Mouse (Mus musculus) forebrain, embryonic 10.5 days (tissue): ENCODE measurements around the gene Hoxa9. TPM values are rescaled to one million over a fixed set of nuclear protein-coding genes. Genes with fewer than 3 reads are reported as not detected.

ENCODE experiments used
- DNase-seq: peaks from one replicate; pipeline ENCODE4 v3.0.0-alpha.2; 2017; ENCODE audit warnings: low spot score; ENCODE audit errors: extremely low spot score
- H3K27ac ChIP-seq: fragments of 300-500 bp; sonication (generic); 2 replicates; pipeline ENCODE4 v1.5.1; 2016; ENCODE audit warnings: mild to moderate bottlenecking
- H3K27me3 ChIP-seq: fragments of 300-500 bp; sonication (generic); 2 replicates; pipeline ENCODE4 v1.6.1; 2016; ENCODE audit warnings: mild to moderate bottlenecking; ENCODE audit not compliant: poor library complexity, severe bottlenecking
- H3K36me3 ChIP-seq: fragments of 300-500 bp; sonication (generic); replicated peaks from 2 replicates; pipeline ENCODE4 v1.6.1; 2016; ENCODE audit warnings: mild to moderate bottlenecking, moderate library complexity
- H3K4me1 ChIP-seq: fragments of 300-500 bp; sonication (generic); 2 replicates; pipeline ENCODE4 v1.6.1; 2016
- H3K4me3 ChIP-seq: fragments of 300-500 bp; sonication (generic); 2 replicates; pipeline ENCODE4 v1.5.1; 2016; ENCODE audit warnings: mild to moderate bottlenecking, moderate library complexity
- H3K9me3 ChIP-seq: fragments of 300-500 bp; sonication (generic); 2 replicates; pipeline ENCODE4 v1.6.1; 2016; ENCODE audit warnings: mild to moderate bottlenecking, moderate library complexity
- WGBS: fragments of 180-500 bp; shearing (Covaris S2); methylation state at CpG from one replicate; pipeline ENCODE4 v1.1.7; 2016; 5-methylcytosine and 5-hydroxymethylcytosine counted together
- polyA plus RNA-seq: library from polyadenylated mRNA; unstranded; fragments of >200 nt; fragmentation: Nextera tagmentation; extraction: Ambion mirVana; gene quantifications from 2 replicates; pipeline ENCODE4 v1.2.1, GENCODE M21; 2016

Gene Hoxa9
- polyA plus RNA-seq, 1 experiment from 2014 or later, result not detected

DNA sequence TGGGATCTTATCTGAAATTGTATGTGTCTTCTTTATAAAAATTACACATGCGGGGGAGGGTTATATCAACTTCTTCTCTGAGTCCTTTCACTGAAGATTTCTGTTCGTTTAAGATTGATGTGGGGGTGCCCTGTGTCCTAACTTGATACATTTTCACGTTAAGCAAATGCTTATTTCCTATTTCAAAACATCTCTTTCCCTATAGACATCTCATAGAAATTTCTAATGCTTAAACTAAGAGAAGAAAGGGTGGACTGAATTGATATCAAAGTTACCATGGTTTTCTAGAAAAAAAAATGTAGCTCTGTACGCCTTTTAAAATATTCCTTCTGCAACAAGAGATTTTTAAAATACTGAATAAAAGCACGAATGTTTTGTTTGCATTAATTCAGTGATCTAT lies 36.3 kb upstream of the Hoxa9 start:
- Histone ChIP-seq H3K27me3 (peaks cover 100% of the 10 kb centered on the region), H3K4me3 (no peak overlapping the region), H3K36me3 (no peaks in the 10 kb centered on the region), H3K9me3 (no peaks in the 10 kb centered on the region), H3K27ac (no peak overlapping the region), H3K4me1 (no peaks in the 10 kb centered on the region)
- DNase-seq, result no peak
- 17% methylated on average over 5 of the region's 5 CpGs for WGBS

DNA sequence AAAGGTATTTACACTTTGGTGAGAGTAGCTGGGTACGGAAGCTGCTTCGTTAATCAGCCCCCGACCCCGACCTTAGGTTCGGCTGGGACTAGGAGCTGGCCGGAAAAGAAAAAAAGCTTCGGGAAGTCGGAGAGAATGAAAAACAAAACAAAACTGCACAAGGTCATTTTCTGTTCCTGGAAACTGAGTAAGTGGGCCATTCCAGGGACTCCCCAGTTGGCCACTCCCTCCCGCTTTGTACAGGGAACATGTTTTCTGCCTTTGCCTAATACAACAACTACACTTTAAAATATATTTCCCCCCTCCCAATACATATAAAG lies 35.7 kb upstream of the Hoxa9 start:
- no peak for DNase-seq
- Histone ChIP-seq H3K36me3 (no peaks in the 10 kb centered on the region), H3K27me3 (peaks cover 100% of the 10 kb centered on the region), H3K9me3 (no peaks in the 10 kb centered on the region), H3K27ac (no peak overlapping the region), H3K4me3 (no peak overlapping the region), H3K4me1 (no peaks in the 10 kb centered on the region)
- WGBS, result 1% methylated on average over 9 of the region's 9 CpGs

- Histone ChIP-seq H3K4me1 (peaks cover under 1% of the 10 kb centered on the region), H3K27me3 (peaks cover 100% of the 10 kb centered on the region), H3K36me3 (no peaks in the 10 kb centered on the region), H3K4me3 (no peak overlapping the region), H3K27ac (no peak overlapping the region), H3K9me3 (no peaks in the 10 kb centered on the region)
- peak; percentile 53 for DNase-seq
- under 1% methylated on average over 19 of the region's 19 CpGs for WGBS
Measured at GRCm38 (mm10) chr6:52265913-52266665, 35.2 kb upstream of the Hoxa9 start.

- Histone ChIP-seq H3K27me3 (peaks cover 100% of the 10 kb centered on the region), H3K27ac (no peak overlapping the region), H3K9me3 (no peaks in the 10 kb centered on the region), H3K4me3 (no peak overlapping the region), H3K4me1 (peaks cover 7% of the 10 kb centered on the region), H3K36me3 (no peaks in the 10 kb centered on the region)
- WGBS, result 1% methylated on average over 18 of the region's 18 CpGs
- DNase-seq, result peak; percentile 44
Measured at GRCm38 (mm10) chr6:52265306-52265912, 34.5 kb upstream of the Hoxa9 start.

DNA sequence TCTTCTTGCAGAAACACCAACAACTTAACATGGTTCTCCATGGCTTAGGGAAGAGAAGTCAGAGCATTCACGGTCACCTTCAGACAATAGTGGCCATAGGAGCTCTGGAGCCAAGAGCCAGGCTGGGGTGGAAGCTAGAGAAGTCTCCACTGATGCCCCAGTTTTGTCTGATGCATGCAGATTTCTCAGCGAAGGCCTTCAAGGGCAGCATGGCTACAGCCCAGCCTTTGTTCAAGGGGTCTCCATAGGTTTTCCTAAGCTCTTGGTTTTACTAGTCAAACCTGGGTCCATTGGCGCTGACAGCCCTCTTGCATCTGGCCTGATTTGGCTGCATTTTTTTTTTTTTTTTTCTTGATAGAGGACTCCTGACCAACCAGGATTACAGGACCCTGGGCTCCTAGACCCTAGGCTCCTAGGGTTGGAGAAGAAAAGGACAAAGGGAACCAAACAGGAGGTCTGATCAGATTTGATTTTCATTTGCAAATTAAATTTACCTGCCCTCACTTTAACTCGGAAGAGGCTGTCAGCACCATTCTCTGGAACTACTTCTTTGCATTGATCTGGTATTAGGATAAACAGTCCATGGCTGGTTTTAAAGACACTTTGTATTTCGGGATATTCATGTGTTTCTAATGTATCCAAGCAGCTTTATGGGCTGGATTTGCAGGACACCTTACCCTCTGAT lies 33.4 kb upstream of the Hoxa9 start:
- no peak for DNase-seq
- no peak overlapping the region for H3K4me3 ChIP-seq
- no peaks in the 10 kb centered on the region for H3K36me3 ChIP-seq
- H3K27me3 ChIP-seq, result peaks cover 100% of the 10 kb centered on the region
- no peaks in the 10 kb centered on the region for H3K9me3 ChIP-seq
- H3K4me1 ChIP-seq, result peaks cover 11% of the 10 kb centered on the region
- WGBS, result 2% methylated on average over 5 of the region's 5 CpGs
- H3K27ac ChIP-seq, result no peak overlapping the region

DNA sequence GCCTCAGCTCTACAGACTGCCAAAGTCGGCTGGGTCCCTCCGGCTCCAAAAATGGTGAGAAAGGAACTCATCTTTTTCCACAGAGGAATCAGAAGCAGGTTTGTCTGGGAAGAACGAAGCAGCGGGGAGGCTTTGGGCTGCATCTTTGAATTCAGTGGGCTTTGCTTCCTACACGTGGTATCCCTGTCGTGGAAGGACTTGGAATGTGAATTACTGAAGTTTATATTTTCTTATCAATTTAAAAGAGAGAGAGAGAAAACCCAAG lies 32.4 kb upstream of the Hoxa9 start:
- H3K4me3 ChIP-seq, result no peak overlapping the region
- no peak for DNase-seq
- H3K4me1 ChIP-seq, result peaks cover 11% of the 10 kb centered on the region
- H3K27me3 ChIP-seq, result peaks cover 100% of the 10 kb centered on the region
- H3K27ac ChIP-seq, result no peak overlapping the region
- H3K36me3 ChIP-seq, result no peaks in the 10 kb centered on the region
- no peaks in the 10 kb centered on the region for H3K9me3 ChIP-seq
- under 1% methylated on average over 6 of the region's 6 CpGs for WGBS

DNA sequence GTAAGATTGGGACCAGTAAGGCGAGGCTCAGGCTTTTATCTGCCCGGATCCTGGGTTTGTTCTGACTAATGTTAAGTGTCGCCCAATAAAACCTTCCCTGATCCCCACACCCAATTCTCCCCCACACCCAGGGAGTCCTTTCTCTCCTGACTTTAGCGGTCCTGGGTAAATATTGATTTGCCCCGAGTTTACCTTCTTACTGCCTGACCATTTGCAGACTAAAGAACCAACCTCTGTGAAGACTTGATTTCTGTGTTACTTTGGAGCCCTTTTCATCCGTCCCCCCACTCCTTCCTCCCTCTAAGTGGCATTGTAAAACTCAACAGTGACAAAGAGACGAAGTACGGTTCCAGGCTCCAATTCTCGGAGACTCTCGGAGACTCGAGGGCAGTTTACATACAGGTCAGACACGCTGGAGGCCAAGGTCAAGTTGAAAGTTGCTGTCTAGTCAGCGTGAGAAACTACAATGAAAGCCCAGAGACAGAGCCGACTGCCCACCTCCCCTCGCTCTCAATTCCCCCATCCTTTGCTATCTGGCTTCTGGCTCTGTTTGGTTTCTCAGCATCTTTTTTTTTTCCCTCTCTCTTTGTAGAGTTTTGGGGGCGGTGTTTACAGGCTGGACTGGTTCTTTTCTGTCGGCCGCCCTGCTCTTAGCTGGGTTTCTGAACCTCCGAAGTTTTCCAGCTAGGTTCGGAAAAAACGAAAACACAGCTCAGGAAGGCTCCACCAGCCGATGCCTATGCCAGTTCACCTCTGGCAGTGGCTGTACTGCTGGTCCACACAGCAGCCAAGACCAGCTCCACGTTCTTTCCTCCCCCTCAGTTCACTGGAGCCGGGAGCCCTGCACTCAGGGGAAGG lies 31.8 kb upstream of the Hoxa9 start:
- Histone ChIP-seq H3K9me3 (no peaks in the 10 kb centered on the region), H3K4me1 (peaks cover 11% of the 10 kb centered on the region), H3K36me3 (no peaks in the 10 kb centered on the region), H3K27ac (no peak overlapping the region), H3K27me3 (peaks cover 100% of the 10 kb centered on the region), H3K4me3 (no peak overlapping the region)
- WGBS, result 3% methylated on average over 24 of the region's 24 CpGs
- DNase-seq, result no peak

DNA sequence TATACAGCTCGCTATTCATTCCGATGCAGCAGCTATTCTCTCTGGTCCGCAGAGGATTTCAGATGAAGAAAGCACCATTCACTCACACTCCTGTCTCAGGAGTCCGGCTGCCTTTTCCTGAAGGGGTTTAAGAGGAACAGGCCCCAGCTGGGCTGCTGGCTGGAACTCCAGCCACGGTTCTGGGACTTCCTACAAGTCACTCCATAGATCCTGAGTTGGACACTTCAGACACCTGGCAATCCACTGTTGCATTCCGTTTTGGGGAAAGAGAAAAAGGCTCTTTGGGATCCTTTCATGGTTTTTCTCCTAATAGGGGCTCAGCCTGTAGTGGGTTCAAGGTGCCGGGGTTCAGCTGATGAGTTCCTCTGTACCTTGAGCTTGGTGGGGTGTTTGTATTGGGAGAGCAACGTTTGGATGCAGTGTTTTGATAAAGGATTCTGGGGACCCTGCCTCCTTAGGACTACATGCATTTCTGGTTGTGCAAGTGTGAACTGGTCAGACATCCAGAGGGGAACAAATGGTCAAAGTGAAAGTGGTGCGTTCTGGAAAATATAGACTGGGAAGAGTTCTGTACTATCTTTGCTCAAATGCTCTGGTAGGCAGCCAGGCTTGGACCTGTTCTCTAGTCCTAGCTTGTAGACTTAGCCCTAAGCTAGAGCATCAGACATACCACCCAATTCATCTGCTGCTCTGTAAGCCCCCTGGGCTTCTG lies 31.0 kb upstream of the Hoxa9 start:
- DNase-seq, result peak; percentile 48
- Histone ChIP-seq H3K4me1 (peaks cover 11% of the 10 kb centered on the region), H3K36me3 (no peaks in the 10 kb centered on the region), H3K27me3 (peaks cover 100% of the 10 kb centered on the region), H3K9me3 (no peaks in the 10 kb centered on the region), H3K27ac (no peak overlapping the region), H3K4me3 (no peak overlapping the region)
- WGBS, result 3% methylated on average over 9 of the region's 9 CpGs

- peak; percentile 57 for DNase-seq
- H3K9me3 ChIP-seq, result no peaks in the 10 kb centered on the region
- WGBS, result under 1% methylated on average over 45 of the region's 72 CpGs
- H3K4me3 ChIP-seq, result peak within 1 kb of the TSS; percentile 44
- H3K27ac ChIP-seq, result no peak within 1 kb of the TSS
- peaks cover 100% of the 10 kb centered on the region for H3K27me3 ChIP-seq
- peaks cover 11% of the 10 kb centered on the region for H3K4me1 ChIP-seq
- H3K36me3 ChIP-seq, result no peaks in the 10 kb centered on the region
Measured at GRCm38 (mm10) chr6:52260654-52261575, 30.0 kb upstream of the Hoxa9 start, which contains the start of gene Hoxa13. TSS of gene Hoxa13 (minus strand) at chr6:52260880.

- Histone ChIP-seq H3K27me3 (peaks cover 100% of the 10 kb centered on the region), H3K4me3 (peak overlapping the region; percentile 23), H3K27ac (no peak overlapping the region), H3K9me3 (no peaks in the 10 kb centered on the region), H3K36me3 (no peaks in the 10 kb centered on the region), H3K4me1 (peaks cover 11% of the 10 kb centered on the region)
- peak; percentile 61 for DNase-seq
- WGBS, result under 1% methylated on average over 39 of the region's 39 CpGs
Measured at GRCm38 (mm10) chr6:52259811-52260261, 28.9 kb upstream of the Hoxa9 start.

DNA sequence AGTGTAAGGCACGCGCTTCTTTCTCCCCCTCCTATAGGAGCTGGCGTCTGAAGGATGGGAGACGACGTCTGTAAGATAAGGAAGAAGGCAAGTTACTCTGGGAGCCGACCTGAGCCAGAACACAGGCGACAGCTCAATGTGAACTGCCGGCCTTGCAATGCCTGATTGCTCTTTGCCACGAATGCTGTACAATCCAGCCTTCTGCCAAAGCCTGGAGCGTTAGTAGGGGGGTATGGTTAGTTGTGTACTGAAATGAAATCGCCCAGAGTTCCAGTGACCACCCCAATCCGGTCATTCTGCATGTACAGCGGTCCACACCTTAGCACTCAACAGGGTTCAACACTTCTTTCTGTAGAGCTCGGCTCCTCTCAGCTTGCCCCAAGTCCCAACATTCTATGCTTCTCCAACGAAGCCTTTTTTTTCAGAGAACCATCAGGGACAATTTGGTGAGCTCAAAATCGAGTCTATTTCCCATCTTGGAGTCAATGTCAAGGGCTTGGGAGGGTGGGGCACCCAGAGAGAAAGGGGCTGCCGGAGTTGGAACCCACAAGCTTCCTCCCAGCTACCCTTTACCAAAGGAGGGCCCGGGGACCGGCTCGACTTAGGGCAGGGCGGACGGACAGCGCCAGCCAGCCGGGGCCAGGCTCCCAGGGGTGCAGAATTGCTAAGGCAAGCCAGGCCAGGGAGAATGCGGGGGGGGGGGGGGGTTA lies 28.3 kb upstream of the Hoxa9 start:
- WGBS, result 1% methylated on average over 25 of the region's 25 CpGs
- Histone ChIP-seq H3K4me3 (no peak overlapping the region), H3K27ac (no peak overlapping the region), H3K27me3 (peaks cover 100% of the 10 kb centered on the region), H3K36me3 (no peaks in the 10 kb centered on the region), H3K4me1 (peaks cover 11% of the 10 kb centered on the region), H3K9me3 (no peaks in the 10 kb centered on the region)
- DNase-seq, result peak; percentile 58
